ENCODE assay signal across 8 mouse cellular contexts in the genomic region with DNA sequence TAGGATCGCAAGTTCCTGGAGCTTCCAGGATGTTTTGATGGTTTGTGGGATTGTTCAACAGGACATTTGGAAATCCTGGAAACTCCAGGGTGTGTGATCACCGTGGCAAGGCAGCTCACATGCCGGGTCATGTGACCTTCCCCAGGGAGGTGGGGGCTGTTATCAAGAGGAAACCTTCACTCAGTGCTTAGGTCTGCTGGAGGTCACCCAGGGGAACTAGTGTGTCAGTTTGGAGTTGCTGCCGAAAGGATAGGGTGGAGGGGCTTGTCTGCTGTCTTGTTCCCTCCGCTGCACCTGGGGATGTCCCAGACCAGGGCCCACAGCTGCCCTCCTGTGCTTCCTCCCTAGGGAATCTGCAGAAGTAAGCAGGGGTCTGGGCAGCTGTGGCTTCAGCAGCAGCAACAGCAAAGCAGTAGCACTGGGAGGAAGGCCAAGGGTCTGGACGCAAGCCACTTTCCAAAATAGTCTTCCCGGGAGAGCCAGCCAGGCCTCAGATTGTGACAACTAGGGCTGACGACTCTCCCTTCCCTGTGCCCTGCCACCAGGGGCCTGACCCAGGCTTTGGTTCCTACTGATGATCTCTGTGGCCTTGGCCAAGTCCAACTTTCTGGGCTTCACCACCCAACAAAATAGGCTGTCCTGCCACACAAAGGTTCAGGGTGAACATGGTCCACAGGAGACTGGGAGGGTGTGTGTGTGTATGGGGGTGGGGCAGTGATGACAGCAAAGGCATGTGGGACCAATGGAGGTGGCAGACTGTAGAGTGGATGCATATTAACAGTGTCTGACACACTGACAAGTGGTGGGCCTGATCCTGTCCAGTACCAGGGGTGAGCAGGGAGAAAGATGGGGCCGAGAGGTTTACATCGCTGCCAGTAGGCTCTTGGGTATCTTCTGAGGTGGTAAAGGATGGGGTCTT. TPM values are rescaled to one million over a fixed set of nuclear protein-coding genes. Genes with fewer than 3 reads are reported as not detected.
A peak's percentile ranks its signal among the peaks of the same experiment; 100 is the strongest.
DNase-seq lines count a peak whose midpoint lies in the region; ATAC-seq lines count a peak whose summit lies in the region.

No protein-coding gene starts in this region.

- peak; percentile 43 to 55 for DNase-seq in cerebellum, postnatal 14 days
- no peak for DNase-seq in cerebellum, adult 8-10 months
- DNase-seq in spleen, postnatal 36 days (ENCODE audit: low spot score in 2 of 2) = peak; percentile 10 to 28
- DNase-seq in spleen, postnatal 14 days (ENCODE audit: low spot score in 2 of 2) = no peak
- DNase-seq in liver, embryonic 13.5 days = no peak
- no peak for DNase-seq in c-Kit-positive CD71-positive TER-119-positive erythroid progenitor cells, embryonic 14.5 days (ENCODE audit: low spot score)
- DNase-seq in yolk sac, embryonic 10.5 days (ENCODE audit: low spot score) = no peak

- peak; percentile 64 for ATAC-seq in heart, embryonic 14.5 days (ENCODE audit: insufficient number of reproducible peaks, insufficient read depth, low FRiP score, low read depth)
- peak; percentile 22; the same call in 1 of the 2 replicates for ATAC-seq in liver, embryonic 13.5 days (ENCODE audit: low read depth)

- 15% methylated on average over 10 of the region's 10 CpGs for WGBS in heart, embryonic 14.5 days
- whole genome bisulfite sequencing in liver, embryonic 13.5 days (ENCODE audit: insufficient replicate concordance) = 49% methylated on average over 10 of the region's 10 CpGs

- peaks cover 23% of the 10 kb centered on the region for H3K36me3 ChIP-seq in heart, embryonic 14.5 days (ENCODE audit: control insufficient read depth, insufficient read depth, low read length)
- H3K36me3 ChIP-seq in liver, embryonic 13.5 days = peaks cover 27% of the 10 kb centered on the region

- peak overlapping the region; percentile 22; the same call in 1 of the 2 replicates for H3K9ac ChIP-seq in heart, embryonic 14.5 days (ENCODE audit: low read length)
- no peak overlapping the region for H3K9ac ChIP-seq in liver, embryonic 13.5 days

- H3K27ac ChIP-seq in heart, embryonic 14.5 days (replicated peaks in 1 of 2; ENCODE audit: control insufficient read depth in 1 of 2, insufficient read depth in 1 of 2, low read depth in 2 of 2, low read length in 2 of 2) = peak overlapping the region; percentile 67 to 87
- no peak overlapping the region for H3K27ac ChIP-seq in liver, embryonic 13.5 days

- H3K9me3 ChIP-seq in heart, embryonic 14.5 days (ENCODE audit: control insufficient read depth, low read length) = no peaks in the 10 kb centered on the region
- no peaks in the 10 kb centered on the region for H3K9me3 ChIP-seq in liver, embryonic 13.5 days (replicated peaks)

- H3K4me2 ChIP-seq in heart, embryonic 14.5 days (ENCODE audit: low read length) = peak overlapping the region; percentile 43
- H3K4me2 ChIP-seq in liver, embryonic 13.5 days = no peak overlapping the region

- no peak overlapping the region for H3K4me3 ChIP-seq in heart, embryonic 14.5 days (ENCODE audit: control insufficient read depth in 1 of 2, insufficient read depth in 1 of 2, low read depth in 1 of 2, low read length in 2 of 2)
- no peak overlapping the region for H3K4me3 ChIP-seq in liver, embryonic 13.5 days (replicated peaks)

- peaks cover 17 to 23% of the 10 kb centered on the region in 2 experiments for H3K4me1 ChIP-seq in heart, embryonic 14.5 days (ENCODE audit: control insufficient read depth in 2 of 2, insufficient read depth in 2 of 2, low read length in 2 of 2)
- peaks cover 9% of the 10 kb centered on the region for H3K4me1 ChIP-seq in liver, embryonic 13.5 days (replicated peaks)

- no peaks in the 10 kb centered on the region for H3K27me3 ChIP-seq in heart, embryonic 14.5 days (ENCODE audit: control insufficient read depth, insufficient read depth, low read length)
- no peaks in the 10 kb centered on the region for H3K27me3 ChIP-seq in liver, embryonic 13.5 days

RNA-seq across cellular contexts. Expression of a gene that starts 35.9 kb away (rescaled TPM):
- polyA plus RNA-seq in heart, embryonic 14.5 days (2014; fragmentation: Nextera tagmentation; extraction: Ambion mirVana) = 6.9 and 8.8 TPM in 2 replicates
- polyA plus RNA-seq in liver, embryonic 13.5 days (2015; fragmentation: Nextera tagmentation; extraction: Ambion mirVana) = 0.71 and 1.4 TPM in 2 replicates

Comparison
In these comparisons a context has a peak if more than half of its experiments do, and no peak if none do; other contexts are left out.
1. DNase-seq: peak in cerebellum, postnatal 14 days (2 of 2) and spleen, postnatal 36 days (2 of 2); none in cerebellum, adult 8-10 months (single experiment), spleen, postnatal 14 days (0 of 2), liver, embryonic 13.5 days (single experiment), c-Kit-positive CD71-positive TER-119-positive erythroid progenitor cells, embryonic 14.5 days (single experiment) and yolk sac, embryonic 10.5 days (single experiment).